Mouse (Mus musculus) megakaryocyte, embryonic 14.5 days (primary cell): Measurements from ENCODE around the gene Pitpnm1. TPM values are rescaled to one million over a fixed set of nuclear protein-coding genes. Genes with fewer than 3 reads are reported as not detected.
A peak's percentile ranks its signal among the peaks of the same experiment; 100 is the strongest.

Experiments
- H3K27me3 ChIP-seq: replicated peaks from 2 replicates; pipeline ENCODE3; 2012; ENCODE audit warnings: inconsistent platforms
- H3K36me3 ChIP-seq: replicated peaks from 2 replicates; pipeline ENCODE3; 2012; ENCODE audit warnings: low read length, inconsistent platforms, mixed read lengths
- H3K4me1 ChIP-seq: 2 replicates; pipeline ENCODE4 v1.6.1; 2012; ENCODE audit warnings: inconsistent platforms
- H3K4me3 ChIP-seq: replicated peaks from 2 replicates; pipeline ENCODE3; 2012; ENCODE audit warnings: moderate library complexity, mild to moderate bottlenecking, inconsistent platforms
- H3K9me3 ChIP-seq: 2 replicates; pipeline ENCODE4 v1.6.1; 2012; ENCODE audit warnings: inconsistent platforms
- FLI1 ChIP-seq: IDR thresholded peaks from 2 replicates; pipeline ENCODE4 v1.6.1; 2012; ENCODE audit warnings: low read length, inconsistent platforms, mixed read lengths
- GATA1 ChIP-seq: IDR thresholded peaks from 3 replicates; pipeline ENCODE4 v1.6.1; 2012; ENCODE audit warnings: mixed read lengths, low read length, inconsistent platforms, borderline replicate concordance
- polyA plus RNA-seq: library from polyadenylated mRNA; stranded (reverse); fragments of >175 nt; gene quantifications from 2 replicates; pipeline ENCODE4 v1.2.3, GENCODE M21; 2012; ENCODE audit warnings: low replicate concordance; ENCODE audit not compliant: insufficient read depth

Pitpnm1 gene
- 122 and 153 TPM in 2 replicates for polyA plus RNA-seq

GRCm38 (mm10) chr19:4099837-4100717 lies at the start of gene Pitpnm1:
Gene Pitpnm1 (plus strand): TSS chr19:4099998.
- Histone ChIP-seq H3K27me3 (no peaks in the 10 kb centered on the region), H3K4me3 (peak within 1 kb of the TSS; percentile 100), H3K4me1 (peaks cover 74% of the 10 kb centered on the region), H3K36me3 (peaks cover 54% of the 10 kb centered on the region), H3K9me3 (no peaks in the 10 kb centered on the region)
- TF ChIP-seq GATA1 (no peak), FLI1 (no peak)

DNA sequence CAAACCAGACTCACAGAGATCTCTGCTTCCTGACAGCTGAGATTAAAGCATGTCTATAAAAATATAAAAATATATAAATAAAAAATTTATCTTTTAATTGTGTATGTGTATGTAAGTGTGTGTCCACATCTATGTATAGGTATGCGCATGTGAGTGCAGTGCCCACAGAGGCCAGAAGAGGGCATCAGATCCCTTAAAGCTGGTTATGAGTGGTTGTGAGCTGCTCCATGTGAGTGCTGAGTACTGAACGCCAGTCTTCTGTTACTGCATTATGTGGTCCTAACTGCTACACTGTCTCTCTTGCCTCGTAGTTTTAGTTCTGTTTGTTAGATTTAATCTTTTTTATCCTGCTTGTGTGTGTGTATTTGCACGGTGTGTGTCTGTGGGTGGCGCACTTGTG lies 48.8 kb upstream of the Pitpnm1 start:
- H3K4me1 ChIP-seq = peaks cover 40% of the 10 kb centered on the region
- peaks cover 29% of the 10 kb centered on the region for H3K27me3 ChIP-seq
- TF ChIP-seq FLI1 (no peak), GATA1 (no peak)
- H3K9me3 ChIP-seq = peaks cover 4% of the 10 kb centered on the region; the same call in 1 of the 2 replicates
- H3K36me3 ChIP-seq = no peaks in the 10 kb centered on the region
- H3K4me3 ChIP-seq = no peak overlapping the region

DNA sequence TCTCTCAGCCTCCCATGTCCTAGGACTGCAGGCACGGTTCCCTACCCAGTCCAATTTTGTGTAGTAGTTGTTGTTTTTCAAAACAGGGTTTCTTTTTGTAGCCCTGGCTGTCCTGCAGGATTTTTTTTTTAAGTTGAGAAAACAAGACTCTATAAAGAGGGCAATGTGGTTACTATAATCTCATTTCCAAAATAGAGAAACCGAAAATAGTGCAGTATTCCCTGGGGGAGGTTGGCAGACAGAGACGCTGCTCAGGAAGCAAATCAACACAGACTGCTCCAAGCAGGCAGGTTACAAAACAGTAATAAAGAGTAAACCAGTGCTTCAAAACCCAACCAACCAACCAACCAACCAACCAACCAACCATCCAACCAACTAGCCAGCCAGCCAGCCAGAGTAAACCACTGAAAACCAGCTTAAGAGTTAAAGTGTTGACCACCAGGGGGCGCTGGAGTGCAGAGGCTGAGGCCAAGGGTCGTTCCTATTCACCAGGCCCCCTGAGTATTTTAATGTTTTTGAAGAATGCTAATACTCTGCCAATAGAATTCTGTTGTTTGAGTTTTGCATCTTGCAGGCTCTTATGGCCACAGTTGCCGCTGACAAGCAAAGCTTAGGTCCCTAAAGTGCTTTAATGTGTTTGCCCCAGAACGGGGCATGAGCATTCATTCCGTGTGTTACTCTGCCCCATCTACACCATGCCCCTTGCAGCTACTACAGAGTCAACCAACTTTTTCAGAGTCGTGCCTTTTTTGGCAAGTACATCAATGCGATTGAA lies 47.9 kb upstream of the Pitpnm1 start:
- Histone ChIP-seq H3K4me3 (no peak overlapping the region), H3K4me1 (peaks cover 31% of the 10 kb centered on the region), H3K9me3 (peaks cover 4% of the 10 kb centered on the region; the same call in 1 of the 2 replicates), H3K27me3 (peaks cover 38% of the 10 kb centered on the region), H3K36me3 (no peaks in the 10 kb centered on the region)
- TF ChIP-seq FLI1 = no peak
- no peak for TF ChIP-seq GATA1

DNA sequence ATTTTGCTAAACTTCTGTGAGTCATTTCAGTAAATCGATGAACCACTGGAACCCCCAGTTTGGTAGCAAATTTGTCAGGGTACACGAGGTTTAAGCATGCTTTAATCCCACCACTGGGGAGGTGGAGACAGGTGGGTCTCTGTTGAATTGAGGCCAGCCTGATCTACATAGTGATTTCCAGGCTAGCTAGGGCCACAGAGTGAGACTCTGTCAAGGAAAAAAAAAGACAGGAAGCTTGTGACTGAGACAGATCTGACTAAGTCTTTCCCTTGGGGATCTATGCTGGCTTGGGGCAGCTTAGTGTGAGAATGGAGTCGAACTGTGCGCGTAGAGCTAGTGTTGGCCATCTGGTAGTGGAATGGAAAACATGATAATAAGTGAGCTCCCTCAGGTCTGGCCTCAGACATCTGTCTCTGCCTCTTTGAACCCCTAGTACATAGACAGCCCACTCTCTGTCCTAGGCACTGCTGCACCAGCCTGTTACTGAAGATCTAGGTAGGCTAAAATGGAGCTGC lies 47.2 kb upstream of the Pitpnm1 start:
- H3K27me3 ChIP-seq = peaks cover 44% of the 10 kb centered on the region
- H3K9me3 ChIP-seq = peaks cover 4% of the 10 kb centered on the region; the same call in 1 of the 2 replicates
- no peak overlapping the region for H3K4me3 ChIP-seq
- TF ChIP-seq GATA1 (no peak), FLI1 (no peak)
- H3K36me3 ChIP-seq = no peaks in the 10 kb centered on the region
- peaks cover 26% of the 10 kb centered on the region for H3K4me1 ChIP-seq

DNA sequence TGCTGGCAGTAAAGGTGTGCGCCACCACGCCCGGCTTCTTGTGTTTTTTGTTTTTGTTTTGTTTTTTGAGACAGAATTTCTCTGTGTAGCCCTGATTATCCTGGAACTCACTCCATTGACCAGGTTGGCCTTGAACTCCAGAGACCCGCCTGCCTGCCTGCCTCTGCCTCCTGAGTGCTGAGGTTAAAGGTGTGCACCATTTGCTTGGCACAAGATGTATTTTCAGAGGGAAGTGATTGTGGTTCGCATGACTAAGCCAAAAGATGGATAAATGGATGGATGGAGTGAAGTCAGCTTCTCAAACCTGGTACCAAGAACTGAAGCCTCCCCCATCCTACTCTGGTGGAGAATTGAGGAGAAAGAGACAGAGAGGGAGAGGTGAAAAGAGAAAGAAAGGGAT lies 45.2 kb upstream of the Pitpnm1 start:
- peaks cover 40% of the 10 kb centered on the region for H3K4me1 ChIP-seq
- no peak overlapping the region for H3K4me3 ChIP-seq
- H3K36me3 ChIP-seq = no peaks in the 10 kb centered on the region
- H3K27me3 ChIP-seq = peaks cover 62% of the 10 kb centered on the region
- peaks cover 4% of the 10 kb centered on the region; the same call in 1 of the 2 replicates for H3K9me3 ChIP-seq
- TF ChIP-seq GATA1 = no peak
- no peak for TF ChIP-seq FLI1

- Histone ChIP-seq H3K36me3 (no peaks in the 10 kb centered on the region), H3K9me3 (peaks cover 4% of the 10 kb centered on the region; the same call in 1 of the 2 replicates), H3K4me1 (peaks cover 38% of the 10 kb centered on the region), H3K27me3 (peaks cover 59% of the 10 kb centered on the region), H3K4me3 (no peak overlapping the region)
- TF ChIP-seq GATA1 (no peak), FLI1 (no peak)
These were observed 44.4 kb upstream of the Pitpnm1 start for GRCm38 (mm10) chr19:4055216-4055946.

DNA sequence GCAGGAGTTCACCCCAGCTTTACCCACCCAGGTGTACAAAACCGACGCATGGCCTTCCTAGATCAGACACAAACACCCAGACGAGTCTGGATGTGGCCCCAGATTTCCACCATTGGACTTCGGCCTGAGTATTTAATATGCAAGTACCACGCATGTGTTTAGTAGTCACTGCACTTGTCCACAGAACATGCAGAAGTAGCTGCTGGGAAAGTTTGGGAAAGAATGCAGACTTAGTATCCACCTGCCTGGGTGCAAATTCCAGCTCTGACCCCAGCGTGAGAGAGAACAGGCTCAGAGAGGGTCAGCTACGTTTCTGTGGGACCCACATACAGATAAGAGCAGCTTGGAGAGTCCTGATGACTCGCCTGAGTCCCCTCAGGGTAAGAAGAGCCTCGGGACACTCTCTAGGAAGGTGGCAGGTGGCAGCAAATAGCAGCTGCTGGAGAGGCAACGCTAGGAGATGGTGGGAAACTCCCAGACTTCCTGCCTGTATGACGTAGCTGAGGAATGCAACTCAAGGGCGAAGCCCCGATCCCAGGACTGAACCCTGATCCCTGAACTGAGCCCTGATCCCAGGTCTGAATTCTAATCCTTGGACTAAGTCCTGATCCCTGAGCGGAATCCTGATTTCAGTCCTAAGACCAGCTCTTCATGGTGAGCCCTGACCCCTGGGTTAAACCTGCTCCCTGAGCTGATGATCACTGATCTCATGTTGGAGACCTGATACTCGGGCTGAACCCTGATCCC lies 43.7 kb upstream of the Pitpnm1 start:
- peaks cover 3% of the 10 kb centered on the region; the same call in 1 of the 2 replicates for H3K9me3 ChIP-seq
- H3K36me3 ChIP-seq = no peaks in the 10 kb centered on the region
- no peak overlapping the region for H3K4me3 ChIP-seq
- H3K4me1 ChIP-seq = peaks cover 42% of the 10 kb centered on the region
- TF ChIP-seq GATA1 (no peak), FLI1 (no peak)
- peaks cover 65% of the 10 kb centered on the region for H3K27me3 ChIP-seq

DNA sequence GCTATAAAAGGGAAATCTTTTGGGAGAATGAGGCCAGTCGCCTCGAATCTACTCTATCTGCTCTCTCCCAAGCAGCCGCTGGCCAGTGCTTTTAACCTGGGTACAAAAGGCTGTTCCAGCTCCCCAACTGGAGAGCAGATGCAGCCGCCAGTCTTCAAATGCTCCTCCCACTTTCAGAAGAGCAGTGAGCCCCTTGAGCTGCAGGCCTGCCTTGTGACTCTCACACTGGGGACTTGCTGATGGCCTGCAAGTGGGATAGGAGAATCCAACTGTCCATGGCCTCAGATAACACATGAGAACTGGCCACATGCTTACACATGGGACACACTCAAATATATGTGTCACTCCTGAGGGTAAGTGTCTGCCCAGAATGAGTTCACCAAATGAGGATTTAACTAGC lies 43.1 kb upstream of the Pitpnm1 start:
- H3K36me3 ChIP-seq = no peaks in the 10 kb centered on the region
- TF ChIP-seq GATA1 = no peak
- no peak for TF ChIP-seq FLI1
- H3K4me3 ChIP-seq = no peak overlapping the region
- H3K4me1 ChIP-seq = peaks cover 41% of the 10 kb centered on the region
- H3K27me3 ChIP-seq = peaks cover 66% of the 10 kb centered on the region
- no peaks in the 10 kb centered on the region for H3K9me3 ChIP-seq
